In genomic region chr7:35556205-35556603, GRCm38 (mm10) we compare ENCODE assay signal across 8 mouse cellular contexts. TPM values are rescaled to one million over a fixed set of nuclear protein-coding genes. Genes with fewer than 3 reads are reported as not detected.
DNase-seq lines count a peak whose midpoint lies in the region; ATAC-seq and TF ChIP-seq lines count a peak whose summit lies in the region.

Gene Nudt19 (minus strand): TSS chr7:35556304.

- 0 out of 2 replicates have a peak, but pooled peaks cover 2% of the 10 kb centered on the region for H3K4me1 ChIP-seq in bone marrow macrophage, adult 2 months (ENCODE audit: control insufficient read depth, insufficient read depth, low read length)
- H3K4me1 ChIP-seq in midbrain, embryonic 13.5 days (replicated peaks): peaks cover 14% of the 10 kb centered on the region

- no peaks in the 10 kb centered on the region for H3K27me3 ChIP-seq in midbrain, embryonic 13.5 days

- peak within 1 kb of the TSS; percentile 82 for H3K27ac ChIP-seq in bone marrow macrophage, adult 2 months (ENCODE audit: insufficient read depth, low read depth, low read length)
- peak within 1 kb of the TSS; percentile 92 for H3K27ac ChIP-seq in midbrain, embryonic 13.5 days

- ATAC-seq in midbrain, embryonic 13.5 days: no peak

- no peaks in the 10 kb centered on the region for H3K9me3 ChIP-seq in midbrain, embryonic 13.5 days

- H3K4me2 ChIP-seq in midbrain, embryonic 13.5 days (replicated peaks): peak within 1 kb of the TSS; percentile 81

- WGBS in midbrain, embryonic 13.5 days: 55% methylated on average over 4 of the region's 4 CpGs

- DNase-seq in layer of hippocampus, adult 18-20 months (ENCODE audit: low spot score in 2 of 2): no peak
- DNase-seq in layer of hippocampus, adult 9-10 months (ENCODE audit: low spot score): no peak
- no peak for DNase-seq in gonadal fat pad, adult 2 months (ENCODE audit: low read depth)
- no peak for DNase-seq in layer of hippocampus, postnatal 10 days (ENCODE audit: low spot score in 2 of 2)
- no peak for DNase-seq in natural killer cell, adult 2 months (ENCODE audit: low spot score in 2 of 2)
- no peak for DNase-seq in cerebellum, adult 8-10 months

- H3K9ac ChIP-seq in midbrain, embryonic 13.5 days (replicated peaks): peak within 1 kb of the TSS; percentile 73

- no peak for TF ChIP-seq CTCF in bone marrow macrophage, adult 2 months (IDR thresholded peaks at IDR 0.05; ENCODE audit: low read depth, low read length)

- peak within 1 kb of the TSS; percentile 98 for H3K4me3 ChIP-seq in bone marrow macrophage, adult 2 months (ENCODE audit: insufficient read depth, low read length)
- H3K4me3 ChIP-seq in midbrain, embryonic 13.5 days (replicated peaks): peak within 1 kb of the TSS; percentile 52

- TF ChIP-seq POLR2A in bone marrow macrophage, adult 2 months (IDR thresholded peaks at IDR 0.05; ENCODE audit: borderline replicate concordance, low read depth, low read length): no peak

- H3K36me3 ChIP-seq in midbrain, embryonic 13.5 days: 0 out of 2 replicates have a peak, but pooled peaks cover 3% of the 10 kb centered on the region

RNA-seq across cellular contexts. Expression of gene Nudt19, which starts in this region (rescaled TPM):
- 10 to 100 TPM; 62.4 to 65.4 TPM for total RNA-seq in layer of hippocampus, adult 18-20 months (2021)
- 19.2 and 19.7 TPM in 2 replicates for polyA plus RNA-seq in bone marrow macrophage, adult 2 months (2012; ENCODE audit: insufficient read depth, insufficient read length, missing spikeins)
- 32.0 and 36.7 TPM in 2 replicates for polyA plus RNA-seq in gonadal fat pad, adult 2 months (2012; rRNA removed)
- 10 to 100 TPM; 63.4 to 77.1 TPM for total RNA-seq in layer of hippocampus, postnatal 10 days (2021)
- polyA plus RNA-seq in midbrain, embryonic 13.5 days (2015; fragmentation: Nextera tagmentation; extraction: Ambion mirVana): 61.9 TPM in 2 replicates
